Mouse (Mus musculus) WW6 (cell line): Measurements from ENCODE around the gene Ttc27.
"Not testable (repeated sequence)": the region's sequence is repeated elsewhere in the genome, so short reads cannot be mapped to it uniquely, and the experiment has no call there.

ENCODE experiments used
- DNase-seq: peaks from one replicate; pipeline ENCODE4 v3.0.0-alpha.2; 2013; ENCODE audit warnings: low read depth, low spot score

Ttc27 gene

DNA sequence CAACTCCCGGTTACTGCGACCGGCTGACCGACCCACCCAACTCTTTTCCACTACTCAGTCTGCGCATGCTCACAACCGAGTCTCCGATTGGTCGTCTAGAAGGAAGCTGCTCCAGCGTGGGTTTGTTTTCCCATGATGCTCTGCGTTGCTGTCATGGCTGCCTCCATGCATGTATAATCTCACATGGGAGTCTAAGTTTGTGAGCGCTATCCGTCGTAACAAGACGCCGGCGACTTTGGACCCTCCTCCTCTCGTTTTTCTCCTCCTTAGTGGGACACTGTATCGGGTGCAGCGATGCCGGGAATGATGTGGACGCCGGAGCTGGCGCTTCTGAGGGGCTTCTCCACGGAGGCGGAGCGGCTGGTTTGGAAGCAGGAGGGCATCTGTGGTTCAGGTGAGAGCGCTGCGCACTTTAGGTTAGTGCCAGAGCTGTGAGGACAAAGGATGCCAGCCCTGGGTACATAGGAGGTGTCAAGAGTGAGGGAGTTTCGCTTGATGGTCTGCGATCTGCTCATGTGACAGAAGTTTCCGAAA, at the start of gene Ttc27:
Ttc27 (plus strand) TSS at position 115 of the 534 bp plus-strand sequence.
- peak; percentile 93 for DNase-seq

DNA sequence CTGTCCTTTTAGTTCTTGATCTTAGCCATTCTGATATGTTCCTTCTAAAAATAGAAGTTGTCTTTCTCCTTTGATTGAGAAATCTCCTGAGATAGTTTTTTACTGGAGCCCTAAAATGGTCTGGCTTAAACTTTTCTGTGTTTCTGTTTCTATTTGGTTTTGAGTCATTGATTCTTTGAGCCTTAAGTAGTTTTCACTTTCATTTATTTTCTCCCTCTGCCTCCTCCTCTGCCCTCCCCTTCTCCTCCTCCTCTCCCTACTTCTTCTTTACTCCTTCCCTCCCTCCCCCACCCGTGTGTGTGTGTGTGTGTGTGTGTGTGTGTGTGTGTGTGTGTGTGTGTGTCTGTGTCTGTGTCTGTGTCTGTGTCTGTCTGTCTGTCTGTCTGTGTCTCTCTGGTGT, 49.5 kb upstream of the Ttc27 start:
- no peak for DNase-seq

- DNase-seq = no peak
These were observed 47.5 kb upstream of the Ttc27 start for GRCm38 (mm10) chr17:74670031-74670430.

GRCm38 (mm10) chr17:74672446-74672845, 45.1 kb upstream of the Ttc27 start:
- DNase-seq = no peak

GRCm38 (mm10) chr17:74673251-74673650, 44.3 kb upstream of the Ttc27 start:
- DNase-seq = no peak

- DNase-seq = no peak
These were observed 39.5 kb upstream of the Ttc27 start for GRCm38 (mm10) chr17:74678061-74678460.

- DNase-seq = no peak
These were observed 32.6 kb upstream of the Ttc27 start for GRCm38 (mm10) chr17:74684927-74685326.

GRCm38 (mm10) chr17:74688555-74688954, 29.0 kb upstream of the Ttc27 start:
- no peak for DNase-seq

- no peak for DNase-seq
These were observed 28.1 kb upstream of the Ttc27 start for GRCm38 (mm10) chr17:74689406-74689805.

GRCm38 (mm10) chr17:74701661-74702060, 15.9 kb upstream of the Ttc27 start:
- DNase-seq = not testable (repeated sequence)

- DNase-seq = no peak
These were observed 12.1 kb upstream of the Ttc27 start for GRCm38 (mm10) chr17:74705480-74705879.

DNA sequence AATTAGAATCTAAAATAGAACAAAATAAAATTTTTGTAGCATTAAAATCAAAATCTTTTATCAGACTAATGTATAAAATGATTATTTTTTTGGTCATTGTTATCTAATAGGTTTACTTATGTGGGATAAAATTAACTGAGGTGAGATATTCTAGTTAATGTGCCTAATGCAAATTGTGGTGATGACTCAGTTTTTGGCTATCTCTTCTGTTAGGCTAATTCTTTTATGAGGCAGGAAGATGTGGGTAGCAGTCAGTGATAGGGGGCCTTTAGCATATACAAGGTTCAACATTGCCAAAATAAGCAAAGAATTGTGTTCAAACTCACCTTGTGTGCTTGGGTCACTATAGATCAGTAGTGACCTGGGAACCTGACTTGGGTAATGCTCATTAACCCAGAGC, 10.9 kb upstream of the Ttc27 start:
- DNase-seq = no peak

- no peak for DNase-seq
These were observed 9.8 kb upstream of the Ttc27 start for GRCm38 (mm10) chr17:74707637-74708152.

DNA sequence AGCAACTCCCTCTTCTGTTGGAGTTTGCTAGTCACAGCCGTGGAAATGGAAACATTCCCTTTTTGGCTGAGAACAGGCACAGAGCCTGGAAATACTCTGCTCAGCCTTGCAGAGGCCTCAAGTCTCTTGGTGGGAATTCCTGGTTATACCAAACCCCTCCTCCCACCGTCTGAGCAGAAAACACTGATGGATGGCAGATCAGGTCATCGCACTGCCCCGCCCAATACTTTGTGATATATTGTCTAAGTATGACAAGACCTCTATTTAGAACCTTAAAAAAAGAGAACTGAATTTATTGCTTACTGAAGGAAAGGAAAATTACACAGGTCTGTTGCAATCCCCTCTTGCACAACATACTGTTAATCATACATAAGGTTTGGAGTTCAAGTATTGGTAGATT, 6.8 kb upstream of the Ttc27 start:
- DNase-seq = no peak

DNA sequence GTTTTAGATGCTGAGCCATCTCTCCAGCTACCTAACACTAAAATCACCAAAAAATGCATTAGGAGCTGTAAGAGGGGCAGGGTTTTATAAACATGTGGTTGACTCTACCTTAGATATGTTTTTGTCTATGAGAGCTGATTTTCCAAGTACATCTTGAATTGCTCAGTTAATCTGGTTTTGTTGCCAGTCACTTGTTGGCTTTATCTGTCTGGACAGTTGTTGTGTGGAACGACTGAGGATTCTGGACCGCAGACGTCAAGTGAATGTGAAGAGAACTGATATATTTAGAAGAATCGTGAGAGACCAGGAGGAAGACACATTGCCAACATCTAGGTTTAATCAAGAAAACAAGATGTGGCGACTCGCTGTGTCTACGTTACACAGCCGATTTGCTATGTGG, 5.9 kb upstream of the Ttc27 start:
- DNase-seq = no peak

- DNase-seq = no peak
These were observed 2.4 kb upstream of the Ttc27 start for GRCm38 (mm10) chr17:74715128-74715527.

- DNase-seq = no peak
These were observed 1.8 kb upstream of the Ttc27 start for GRCm38 (mm10) chr17:74715724-74716123.

- no peak for DNase-seq
These were observed 889 bp upstream of the Ttc27 start for GRCm38 (mm10) chr17:74716643-74717042.

GRCm38 (mm10) chr17:74717091-74717617, 378 bp upstream of the Ttc27 start:
- DNase-seq = no peak

DNA sequence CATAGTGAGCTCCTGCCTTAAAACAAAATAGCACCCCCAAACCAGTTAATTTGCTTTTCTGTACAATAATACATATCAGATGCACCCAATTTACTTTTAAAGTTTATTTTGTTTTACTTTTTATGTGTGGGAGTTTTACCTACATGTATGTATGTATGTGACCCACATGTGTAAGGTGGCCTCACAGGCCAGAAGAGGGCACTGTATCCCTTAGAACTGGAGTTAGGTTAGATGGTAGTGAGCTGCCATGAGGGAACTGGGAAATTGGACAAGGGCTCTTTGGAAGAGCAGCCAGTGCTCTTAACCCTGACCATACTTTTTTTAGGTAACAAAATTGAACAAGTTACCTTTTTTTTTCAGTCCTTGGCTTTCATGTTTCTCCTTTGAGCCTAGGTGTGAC, 15.3 kb downstream of the Ttc27 start:
- DNase-seq = no peak

DNA sequence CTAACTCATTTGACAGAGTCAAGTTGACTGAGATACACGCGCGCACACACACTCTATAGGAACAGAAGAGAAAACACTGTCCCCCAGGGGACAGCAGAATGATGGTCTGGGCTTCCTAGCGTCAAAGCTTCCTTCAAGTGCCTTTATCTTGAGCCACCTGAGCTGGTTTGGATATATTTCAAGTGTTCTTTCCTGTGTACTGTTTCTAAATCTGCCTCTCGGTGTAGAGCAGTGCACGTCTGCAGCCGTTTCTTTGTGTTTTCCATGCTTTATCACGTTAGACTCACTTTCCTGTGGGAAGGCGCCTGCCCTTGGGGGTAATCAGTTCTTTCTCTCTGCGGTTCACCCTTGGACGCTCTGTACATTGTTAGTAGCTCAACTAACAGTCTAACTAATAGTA, 17.9 kb downstream of the Ttc27 start:
- DNase-seq = no peak

- DNase-seq = no peak
These were observed 32.1 kb downstream of the Ttc27 start for GRCm38 (mm10) chr17:74749659-74750058.

- DNase-seq = no peak
These were observed 33.5 kb downstream of the Ttc27 start for GRCm38 (mm10) chr17:74751026-74751425.
